20 mouse cellular contexts compared by ENCODE assay signal in the genomic region with DNA sequence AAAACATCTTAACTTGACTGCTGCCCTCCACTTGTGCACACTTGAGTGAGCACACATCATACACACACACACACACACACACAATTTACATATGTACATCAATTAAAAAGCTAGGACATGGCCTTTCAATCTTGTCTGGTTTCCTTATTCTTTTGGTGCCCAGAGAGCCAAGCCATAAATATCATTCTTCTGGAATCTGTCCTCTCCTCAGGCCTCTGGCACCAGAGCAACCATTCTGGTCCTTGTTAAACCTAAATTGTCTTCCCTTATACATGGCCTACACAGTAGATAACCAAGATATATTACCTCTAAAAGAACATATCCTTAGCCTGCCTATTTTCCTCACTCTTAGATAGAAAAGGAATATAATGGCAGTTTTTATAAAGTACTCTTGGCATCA. TPM values are rescaled to one million over a fixed set of nuclear protein-coding genes. Genes with fewer than 3 reads are reported as not detected.
DNase-seq lines count a peak whose midpoint lies in the region; TF ChIP-seq lines count a peak whose summit lies in the region.
"Had no signal": no experiment of that assay in that cellular context is flagged by ENCODE, and none has a peak within 500 bp of the region (broad histone marks: within the 10 kb centered on the region; RNA-seq: fewer than 3 reads in every experiment).

No protein-coding gene starts in this region.

- no peak for TF ChIP-seq POLR2A in cerebellum, adult 2 months (IDR thresholded peaks at IDR 0.05; ENCODE audit: borderline replicate concordance, insufficient read depth, low read length)

- TF ChIP-seq CTCF in cerebellum, adult 2 months (IDR thresholded peaks at IDR 0.05; ENCODE audit: borderline replicate concordance, insufficient read depth, low read depth, low read length), result no peak

- H3K27me3 ChIP-seq in cerebellum, adult 2 months (ENCODE audit: control insufficient read depth, insufficient read depth, low read length), result no peaks in the 10 kb centered on the region
- H3K27me3 ChIP-seq: CH12.LX; embryonic facial prominence, embryonic 13.5 days; embryonic facial prominence, embryonic 15.5 days; forebrain, embryonic 12.5 days; Patski had no signal

- H3K27ac ChIP-seq in cerebellum, adult 2 months (ENCODE audit: insufficient read depth, low read length), result peak overlapping the region; percentile 48
- H3K27ac ChIP-seq: embryonic facial prominence, embryonic 13.5 days; embryonic facial prominence, embryonic 15.5 days; forebrain, embryonic 10.5 days; forebrain, embryonic 12.5 days had no signal

- H3K4me1 ChIP-seq in cerebellum, adult 2 months (ENCODE audit: control insufficient read depth, insufficient read depth, low read length), result peaks cover 5% of the 10 kb centered on the region; the same call in 1 of the 2 replicates
- H3K4me1 ChIP-seq: embryonic facial prominence, embryonic 13.5 days; embryonic facial prominence, embryonic 15.5 days; forebrain, embryonic 12.5 days had no signal

- DNase-seq in cerebellum, adult 2 months, result peak in 1 of 2 experiments; percentile 61
- DNase-seq in cerebellum, postnatal 4 days (ENCODE audit: low spot score in 2 of 2), result no peak
- peak; percentile 37 to 54 for DNase-seq in cerebellum, postnatal 25 days
- no peak for DNase-seq in cerebellum, adult 9-11 months
- DNase-seq in brain, adult 2 months (ENCODE audit: low read depth, low spot score), result peak; percentile 41
- DNase-seq: adrenal gland, adult 8-10 months; adrenal gland, postnatal 14 days; adrenal gland, postnatal 36 days; B cell, adult 2 months; cerebellum, adult 9-10 months; embryo, embryonic 11 days had no signal

- H3K4me3 ChIP-seq in cerebellum, adult 2 months (replicated peaks; ENCODE audit: insufficient read depth, low read depth, low read length), result no peak overlapping the region
- H3K4me3 ChIP-seq: embryonic facial prominence, embryonic 13.5 days; embryonic facial prominence, embryonic 15.5 days; erythroblast, embryonic 14.5 days; forebrain, embryonic 10.5 days; forebrain, embryonic 12.5 days had no signal

RNA-seq across cellular contexts. Expression of a gene that starts 44.6 kb away (rescaled TPM):
- polyA plus RNA-seq in cerebellum, adult 2 months (2012; rRNA removed), result 46.1 and 50.2 TPM in 2 replicates

RNA-seq across cellular contexts. Expression of a gene that starts 56.9 kb away (rescaled TPM):
- polyA plus RNA-seq in cerebellum, adult 2 months (2012; rRNA removed), result 0.28 TPM in 1 of 2 replicates, not detected in the other
- polyA plus RNA-seq: activated CD4-positive, CD25-positive, alpha-beta regulatory T cell, adult 4 months; CD4-positive, CD25-positive, alpha-beta regulatory T cell, adult 4 months; erythroblast, embryonic 14.5 days; Patski had no signal

RNA-seq across cellular contexts. Expression of a gene that starts 57.2 kb away (rescaled TPM):
- 198 and 208 TPM in 2 replicates for polyA plus RNA-seq in cerebellum, adult 2 months (2012; rRNA removed)

Comparison
In these comparisons a context has a peak if more than half of its experiments do, and no peak if none do; other contexts are left out.
1. DNase-seq: peak in cerebellum, postnatal 25 days (2 of 2) and brain, adult 2 months (single experiment); none in cerebellum, postnatal 4 days (0 of 2) and cerebellum, adult 9-11 months (single experiment).